Mouse (Mus musculus) intestine, embryonic 15.5 days (tissue): ENCODE data around the gene Gm45062. TPM values are rescaled to one million over a fixed set of nuclear protein-coding genes. Genes with fewer than 3 reads are reported as not detected.
"Not testable (repeated sequence)": the region's sequence is repeated elsewhere in the genome, so short reads cannot be mapped to it uniquely, and the experiment has no call there.

Source experiments
- ATAC-seq: fragments of 200-750 bp; cut with Nextera tagmentation; 2 replicates; pipeline ENCODE4 v1.8.0; 2017; ENCODE audit warnings: moderate TSS enrichment, moderate library complexity
- H3K27ac ChIP-seq: fragments of 300-500 bp; sonication (generic); 2 replicates; pipeline ENCODE4 v1.5.1; 2015; ENCODE audit warnings: mild to moderate bottlenecking, inconsistent platforms
- H3K27me3 ChIP-seq: fragments of 300-500 bp; sonication (generic); replicated peaks from 2 replicates; pipeline ENCODE4 v1.6.1; 2015; ENCODE audit warnings: inconsistent platforms
- H3K36me3 ChIP-seq: fragments of 300-500 bp; sonication (generic); 2 replicates; pipeline ENCODE4 v1.6.1; 2015; ENCODE audit warnings: inconsistent platforms
- H3K4me1 ChIP-seq: fragments of 300-500 bp; sonication (generic); replicated peaks from 2 replicates; pipeline ENCODE4 v1.6.1; 2015; ENCODE audit warnings: inconsistent platforms
- H3K4me2 ChIP-seq: fragments of 300-500 bp; sonication (generic); replicated peaks from 2 replicates; pipeline ENCODE4 v1.6.1; 2015; ENCODE audit warnings: mild to moderate bottlenecking, inconsistent platforms
- H3K4me3 ChIP-seq: fragments of 300-500 bp; sonication (generic); replicated peaks from 2 replicates; pipeline ENCODE4 v1.5.1; 2015; ENCODE audit warnings: inconsistent platforms
- H3K9ac ChIP-seq: fragments of 300-500 bp; sonication (generic); 2 replicates; pipeline ENCODE4 v1.6.1; 2015; ENCODE audit warnings: inconsistent platforms
- H3K9me3 ChIP-seq: fragments of 300-500 bp; sonication (generic); 2 replicates; pipeline ENCODE4 v1.6.1; 2016; ENCODE audit warnings: inconsistent platforms
- WGBS: fragments of 180-500 bp; shearing (Covaris S2); methylation state at CpG from one replicate; pipeline ENCODE4 v1.1.7; 2015; 5-methylcytosine and 5-hydroxymethylcytosine counted together
- polyA plus RNA-seq: library from polyadenylated mRNA; unstranded; fragments of >200 nt; fragmentation: Nextera tagmentation; extraction: Ambion mirVana; gene quantifications from 2 replicates; pipeline ENCODE4 v1.2.1, GENCODE M21; 2015

The Gm45062 gene
- polyA plus RNA-seq, 1 experiment from 2014 or later: 6.7 TPM

DNA sequence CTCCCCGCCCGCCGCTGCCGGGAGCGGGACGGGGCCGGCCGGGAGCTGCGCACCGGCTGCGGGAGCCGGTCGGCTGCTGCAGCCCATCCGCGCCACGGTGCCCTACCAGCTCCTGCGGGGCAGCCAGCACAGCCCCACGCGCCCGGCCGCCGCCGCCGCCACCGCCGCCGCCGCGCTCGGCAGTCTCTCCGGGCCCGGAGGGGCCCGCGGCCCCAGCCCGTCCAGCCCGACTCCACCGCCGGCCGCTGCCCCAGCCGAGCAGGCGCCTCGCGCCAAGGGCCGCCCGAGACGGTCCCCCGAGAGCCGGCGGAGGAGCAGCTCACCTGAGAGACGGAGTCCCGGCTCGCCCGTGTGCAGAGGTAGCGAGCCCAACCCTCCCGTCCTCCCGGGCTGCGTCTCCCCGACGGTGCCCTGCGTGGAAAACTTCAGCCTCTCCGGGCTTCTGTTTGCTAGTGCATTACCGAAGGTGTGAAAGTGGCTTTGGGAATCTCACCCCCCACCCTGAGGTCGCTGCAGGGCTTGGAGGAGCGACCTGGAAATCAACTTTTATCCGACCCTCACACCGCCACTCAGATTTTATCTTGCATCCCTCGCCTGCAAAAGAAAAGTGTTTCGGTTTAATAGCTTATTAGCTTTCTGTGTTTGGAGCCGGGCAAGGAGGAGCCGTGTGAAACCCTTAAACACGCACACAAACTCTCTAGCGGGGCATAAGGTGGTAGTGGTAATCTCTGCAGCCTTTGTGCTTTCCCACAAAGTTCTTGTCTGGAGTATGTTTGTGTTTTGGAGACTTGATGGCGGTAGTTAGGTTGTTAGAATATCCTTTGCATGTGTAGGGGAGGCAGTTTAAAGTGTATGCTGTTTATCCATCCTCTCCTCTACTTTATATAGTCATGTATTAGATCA is 251.0 kb downstream of the Gm45062 start:
- WGBS: under 1% methylated on average over 34 of the region's 73 CpGs
- H3K27me3 ChIP-seq: no peaks in the 10 kb centered on the region
- no peaks in the 10 kb centered on the region for H3K36me3 ChIP-seq
- H3K27ac ChIP-seq: peak overlapping the region; percentile 99
- H3K9ac ChIP-seq: peak overlapping the region; percentile 93
- H3K4me1 ChIP-seq: peaks cover 5% of the 10 kb centered on the region; the same call in 1 of the 2 replicates
- ATAC-seq: peak; percentile 34
- peak overlapping the region; percentile 81 for H3K4me2 ChIP-seq
- H3K4me3 ChIP-seq: peak overlapping the region; percentile 97
- H3K9me3 ChIP-seq: no peaks in the 10 kb centered on the region

DNA sequence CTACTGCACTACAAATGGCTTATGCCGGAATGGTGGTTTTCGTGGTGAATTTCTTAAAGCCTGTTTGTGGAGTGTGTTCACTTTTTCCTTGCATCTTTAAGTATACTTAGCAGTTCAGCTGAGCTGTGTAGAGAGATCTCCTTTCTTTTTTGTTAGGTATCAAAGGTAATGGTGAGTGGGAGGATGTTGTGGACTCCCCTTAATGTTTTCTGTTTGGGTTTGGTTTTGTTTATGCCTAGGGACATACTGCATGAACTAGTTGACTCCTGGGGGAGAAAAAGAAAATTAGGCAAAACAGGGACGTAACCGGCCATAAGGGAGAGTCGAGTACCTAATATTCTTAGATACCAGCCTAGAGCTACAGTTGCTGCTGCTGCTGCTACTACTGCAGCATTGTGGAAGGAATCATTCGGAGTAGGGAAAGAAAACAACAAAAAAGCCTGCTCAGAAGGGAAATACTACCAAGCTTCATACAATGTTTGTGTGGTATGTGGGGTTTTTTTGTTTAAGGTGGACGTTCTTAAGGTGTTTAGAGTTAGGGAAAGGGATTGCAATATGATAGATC is 251.7 kb downstream of the Gm45062 start:
- H3K4me2 ChIP-seq: peak overlapping the region; percentile 81
- ATAC-seq: no peak
- WGBS: 12% methylated on average over 7 of the region's 7 CpGs
- no peaks in the 10 kb centered on the region for H3K9me3 ChIP-seq
- H3K4me3 ChIP-seq: peak overlapping the region; percentile 97
- H3K36me3 ChIP-seq: no peaks in the 10 kb centered on the region
- H3K4me1 ChIP-seq: peaks cover 5% of the 10 kb centered on the region; the same call in 1 of the 2 replicates
- peak overlapping the region; percentile 93 for H3K9ac ChIP-seq
- no peaks in the 10 kb centered on the region for H3K27me3 ChIP-seq
- H3K27ac ChIP-seq: no peak overlapping the region

DNA sequence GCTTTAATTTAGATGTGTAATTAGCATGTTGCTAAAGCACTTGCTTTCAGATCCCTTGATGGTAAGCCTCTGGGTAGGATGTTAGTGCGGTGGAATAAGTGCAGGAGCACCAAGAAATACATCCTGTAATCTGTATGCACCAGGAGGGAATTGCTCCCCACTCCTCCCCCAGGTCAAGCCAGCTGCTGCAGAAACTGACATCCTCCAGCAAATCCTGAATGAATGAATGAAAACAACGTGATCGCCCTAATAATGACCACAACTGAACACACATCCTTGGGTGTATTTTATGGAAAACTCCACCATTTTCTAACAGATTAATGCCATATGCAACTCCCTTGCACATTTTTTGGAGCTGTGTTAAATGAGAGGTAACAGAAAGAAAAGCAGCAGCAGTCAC is 252.2 kb downstream of the Gm45062 start:
- Histone ChIP-seq H3K9me3 (no peaks in the 10 kb centered on the region), H3K9ac (peak overlapping the region; percentile 93; the same call in 1 of the 2 replicates), H3K36me3 (no peaks in the 10 kb centered on the region), H3K4me3 (peak overlapping the region; percentile 97), H3K4me2 (peak overlapping the region; percentile 81), H3K27ac (no peak overlapping the region), H3K27me3 (no peaks in the 10 kb centered on the region), H3K4me1 (peaks cover 5% of the 10 kb centered on the region; the same call in 1 of the 2 replicates)
- 29% methylated on average over 3 of the region's 3 CpGs for WGBS
- ATAC-seq: no peak

DNA sequence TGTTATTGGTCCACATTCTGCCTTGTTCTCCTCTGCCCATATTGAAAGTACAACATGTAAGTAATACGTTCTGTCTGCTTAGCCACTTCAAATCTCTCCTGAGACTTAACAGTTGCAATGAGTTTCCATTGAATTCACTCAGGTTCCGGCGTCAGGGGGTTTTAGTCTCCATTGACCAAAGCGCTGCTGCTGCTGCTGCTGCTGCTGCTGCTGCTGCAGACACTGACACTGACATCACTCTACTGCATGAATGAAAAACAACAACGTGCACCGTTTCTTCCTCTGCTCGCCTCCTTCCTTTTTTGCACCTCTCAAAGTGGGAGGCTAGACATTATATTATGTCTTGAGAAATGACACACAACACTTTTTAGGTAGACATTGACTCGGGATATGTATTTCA is 253.2 kb downstream of the Gm45062 start:
- H3K27ac ChIP-seq: no peak overlapping the region
- H3K4me2 ChIP-seq: peak overlapping the region; percentile 81
- WGBS: 33% methylated on average over 8 of the region's 8 CpGs
- H3K9me3 ChIP-seq: no peaks in the 10 kb centered on the region
- H3K27me3 ChIP-seq: no peaks in the 10 kb centered on the region
- no peaks in the 10 kb centered on the region for H3K36me3 ChIP-seq
- peak overlapping the region; percentile 3; the same call in 1 of the 2 replicates for H3K4me3 ChIP-seq
- H3K4me1 ChIP-seq: peaks cover 5% of the 10 kb centered on the region; the same call in 1 of the 2 replicates
- ATAC-seq: no peak
- no peak overlapping the region for H3K9ac ChIP-seq

DNA sequence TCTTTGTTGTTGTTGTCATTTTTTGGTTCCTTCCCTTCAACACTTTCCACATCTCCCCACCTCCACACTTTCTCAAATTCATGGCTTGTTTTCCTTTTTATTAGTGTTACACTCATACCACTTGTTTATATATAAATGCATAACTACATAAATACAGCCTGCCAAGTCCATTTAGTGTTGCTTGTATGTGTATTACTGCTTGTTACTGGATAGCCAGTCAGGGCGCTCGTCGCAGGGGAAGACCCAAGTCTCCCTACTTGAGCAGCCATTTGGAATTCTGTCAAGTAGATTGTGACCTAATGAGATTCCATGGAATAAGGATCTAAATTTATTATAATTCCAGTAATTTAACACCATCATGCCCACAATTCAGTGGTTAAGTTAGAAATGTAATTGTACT is 260.4 kb downstream of the Gm45062 start:
- 67% methylated on average over 3 of the region's 3 CpGs for WGBS
- no peak for ATAC-seq
- no peak overlapping the region for H3K27ac ChIP-seq

DNA sequence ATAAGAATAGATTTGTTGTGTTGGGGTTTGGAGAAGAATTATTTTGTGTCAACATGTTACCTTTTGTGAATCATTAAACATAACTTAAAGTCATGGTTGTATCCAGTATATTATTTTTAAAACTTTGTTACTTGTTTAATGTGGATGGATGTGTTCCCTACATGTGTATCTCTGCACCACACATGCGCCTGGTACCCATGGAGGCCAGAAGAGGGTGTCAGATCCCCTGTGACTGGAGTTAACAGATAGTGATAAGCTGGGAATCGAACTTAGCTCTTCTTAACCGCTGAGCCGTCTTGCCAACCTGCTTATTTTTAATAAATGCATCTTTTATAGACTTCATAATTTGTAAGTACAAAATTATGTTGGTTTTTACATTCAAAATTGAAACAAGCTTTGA is 262.0 kb downstream of the Gm45062 start:
- H3K9ac ChIP-seq: no peak overlapping the region
- H3K9me3 ChIP-seq: no peaks in the 10 kb centered on the region
- no peak for ATAC-seq
- WGBS: 92% methylated on average over 4 of the region's 4 CpGs
- H3K4me2 ChIP-seq: no peak overlapping the region
- no peaks in the 10 kb centered on the region for H3K4me1 ChIP-seq
- H3K27ac ChIP-seq: no peak overlapping the region
- no peak overlapping the region for H3K4me3 ChIP-seq
- H3K27me3 ChIP-seq: no peaks in the 10 kb centered on the region
- no peaks in the 10 kb centered on the region for H3K36me3 ChIP-seq

More for the DNA sequence above, 260.4 kb downstream of the Gm45062 start:
- no peaks in the 10 kb centered on the region for H3K36me3 ChIP-seq
- no peak overlapping the region for H3K4me3 ChIP-seq
- no peaks in the 10 kb centered on the region for H3K4me1 ChIP-seq
- no peaks in the 10 kb centered on the region for H3K27me3 ChIP-seq
- H3K4me2 ChIP-seq: no peak overlapping the region
- no peak overlapping the region for H3K9ac ChIP-seq
- no peaks in the 10 kb centered on the region for H3K9me3 ChIP-seq

DNA sequence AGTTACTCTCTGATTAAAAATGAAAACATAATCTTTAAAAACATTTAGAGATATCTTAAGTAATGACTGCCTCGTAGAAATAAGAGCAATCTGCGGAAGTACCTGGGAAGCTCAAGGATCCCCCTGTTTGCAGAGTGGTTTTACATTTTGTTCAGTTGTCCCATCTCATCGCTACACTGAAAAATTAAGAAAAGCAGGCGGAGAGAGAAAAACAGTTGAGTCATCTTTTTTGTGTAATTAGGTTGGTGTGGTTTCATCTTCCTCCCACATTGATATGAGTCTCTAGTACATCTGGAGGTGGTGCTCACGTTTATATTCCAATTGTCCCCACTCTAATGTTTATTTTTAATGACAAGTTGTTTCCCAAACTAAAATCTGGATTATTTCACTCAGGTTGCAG is 265.5 kb downstream of the Gm45062 start:
- Histone ChIP-seq H3K9ac (no peak overlapping the region), H3K27ac (no peak overlapping the region)
- WGBS: 78% methylated on average over 5 of the region's 5 CpGs

DNA sequence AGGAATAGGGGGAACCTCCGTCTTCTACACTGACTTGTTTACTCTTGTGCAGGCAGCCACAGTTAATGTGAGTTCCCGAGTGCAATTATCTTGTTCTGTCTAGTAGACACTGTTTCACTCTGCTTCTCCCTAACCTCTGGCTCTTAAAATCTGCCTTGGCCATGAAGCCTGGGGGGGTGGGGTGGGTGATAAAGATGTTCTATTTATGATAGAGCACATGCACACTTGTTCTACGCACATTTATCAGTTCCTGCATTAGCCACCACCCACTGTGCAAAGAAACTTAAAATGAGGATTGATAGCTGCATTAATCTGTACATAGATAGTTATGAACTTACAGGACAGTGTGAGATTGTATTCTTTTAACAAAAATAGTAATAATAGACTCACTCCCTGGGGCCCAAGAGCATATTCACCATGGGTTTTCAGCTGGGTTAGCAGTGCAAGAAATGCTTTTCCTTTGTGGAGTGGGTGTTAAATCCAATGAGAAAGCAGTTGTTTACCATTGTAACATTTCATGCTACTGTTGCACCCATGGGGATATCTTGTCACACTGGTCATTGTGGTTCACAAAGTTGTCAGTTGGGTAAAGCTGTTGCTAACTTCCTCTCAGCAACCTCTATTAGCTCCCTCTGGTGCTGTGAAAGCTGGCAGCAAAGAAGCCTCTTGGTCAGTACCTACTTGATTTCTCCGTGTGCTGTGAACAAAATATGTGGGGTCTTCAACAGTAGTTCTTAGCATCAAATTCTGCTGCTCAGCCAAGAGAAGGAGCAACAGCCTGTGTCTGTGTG is 272.0 kb downstream of the Gm45062 start:
- no peak for ATAC-seq
- Histone ChIP-seq H3K9ac (no peak overlapping the region), H3K27me3 (no peaks in the 10 kb centered on the region), H3K4me3 (no peak overlapping the region), H3K36me3 (no peaks in the 10 kb centered on the region), H3K9me3 (no peaks in the 10 kb centered on the region), H3K4me2 (no peak overlapping the region), H3K4me1 (no peaks in the 10 kb centered on the region), H3K27ac (no peak overlapping the region)
- WGBS: 64% methylated on average over 4 of the region's 4 CpGs

More for the DNA sequence above, 265.5 kb downstream of the Gm45062 start:
- no peak for ATAC-seq
- no peak overlapping the region for H3K4me3 ChIP-seq
- no peaks in the 10 kb centered on the region for H3K4me1 ChIP-seq
- H3K4me2 ChIP-seq: no peak overlapping the region
- no peaks in the 10 kb centered on the region for H3K36me3 ChIP-seq
- no peaks in the 10 kb centered on the region for H3K9me3 ChIP-seq
- H3K27me3 ChIP-seq: no peaks in the 10 kb centered on the region

DNA sequence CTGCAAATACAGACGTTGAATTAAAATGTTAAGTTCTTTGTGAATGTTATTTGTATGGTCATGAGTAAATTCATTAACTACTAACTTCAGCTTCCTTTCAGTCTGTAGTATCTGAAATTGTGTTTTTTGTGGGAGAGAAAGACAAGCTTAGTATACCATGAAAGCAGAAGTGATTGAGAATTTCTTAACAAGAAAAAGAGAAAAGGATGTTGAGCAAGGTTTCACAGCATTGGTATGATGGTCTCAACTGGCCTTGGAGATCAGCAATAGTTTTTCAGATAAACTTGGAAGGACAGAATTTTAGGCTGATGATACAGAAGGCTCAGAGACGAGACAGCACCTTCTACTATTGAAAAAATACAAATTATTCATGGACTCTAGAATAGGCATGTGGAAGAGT is 277.7 kb downstream of the Gm45062 start:
- Histone ChIP-seq H3K4me2 (no peak overlapping the region), H3K27me3 (no peaks in the 10 kb centered on the region), H3K4me1 (no peaks in the 10 kb centered on the region), H3K9me3 (no peaks in the 10 kb centered on the region), H3K27ac (no peak overlapping the region), H3K36me3 (no peaks in the 10 kb centered on the region), H3K9ac (no peak overlapping the region), H3K4me3 (no peak overlapping the region)
- WGBS: 77% methylated on average over 2 of the region's 2 CpGs
- no peak for ATAC-seq

DNA sequence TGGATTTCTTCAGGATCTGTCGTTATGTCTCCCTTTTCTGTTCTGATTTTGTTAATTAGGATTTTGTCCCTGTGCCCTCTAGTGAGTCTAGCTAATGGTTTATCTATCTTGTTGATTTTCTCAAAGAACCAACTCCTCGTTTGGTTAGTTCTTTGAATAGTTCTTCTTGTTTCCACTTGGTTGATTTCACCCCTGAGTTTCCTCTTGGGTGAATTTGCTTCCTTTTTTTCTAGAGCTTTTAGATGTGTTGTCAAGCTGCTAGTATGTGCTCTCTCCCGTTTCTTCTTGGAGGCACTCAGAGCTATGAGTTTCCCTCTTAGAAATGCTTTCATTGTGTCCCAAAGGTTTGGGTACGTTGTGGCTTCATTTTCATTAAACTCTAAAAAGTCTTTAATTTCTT is 282.3 kb downstream of the Gm45062 start:
- H3K4me1 ChIP-seq, H3K4me3 ChIP-seq, H3K27me3 ChIP-seq, H3K4me2 ChIP-seq, H3K9me3 ChIP-seq, H3K27ac ChIP-seq, H3K9ac ChIP-seq, H3K36me3 ChIP-seq, ATAC-seq: not testable (repeated sequence)
- WGBS: 96% methylated on average over 4 of the region's 4 CpGs

DNA sequence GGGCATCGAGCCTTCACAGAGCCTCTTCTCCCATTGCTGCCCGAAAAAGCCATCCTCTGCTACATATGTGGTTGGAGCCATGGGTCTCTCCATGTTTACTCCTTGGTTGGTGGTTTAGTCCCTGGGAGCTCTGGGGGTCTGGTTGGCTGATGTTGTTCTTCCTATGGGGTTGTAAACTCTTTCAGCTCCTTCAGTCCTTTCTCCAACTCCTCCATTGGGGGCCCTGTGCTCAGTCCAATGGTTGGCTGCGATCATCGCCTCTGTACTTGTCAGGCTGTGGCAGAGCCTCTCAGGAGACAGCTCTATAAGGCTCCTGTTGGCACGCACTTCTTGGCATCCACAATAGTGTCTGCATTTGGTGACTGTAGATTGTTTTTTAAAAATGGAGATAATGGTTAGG is 285.6 kb downstream of the Gm45062 start:
- 94% methylated on average over 5 of the region's 5 CpGs for WGBS
- H3K9me3 ChIP-seq: no peaks in the 10 kb centered on the region
- no peaks in the 10 kb centered on the region for H3K4me1 ChIP-seq
- no peak overlapping the region for H3K9ac ChIP-seq
- no peaks in the 10 kb centered on the region for H3K27me3 ChIP-seq
- no peaks in the 10 kb centered on the region for H3K36me3 ChIP-seq
- ATAC-seq: no peak
- H3K27ac ChIP-seq: no peak overlapping the region
- H3K4me3 ChIP-seq: no peak overlapping the region
- H3K4me2 ChIP-seq: no peak overlapping the region

DNA sequence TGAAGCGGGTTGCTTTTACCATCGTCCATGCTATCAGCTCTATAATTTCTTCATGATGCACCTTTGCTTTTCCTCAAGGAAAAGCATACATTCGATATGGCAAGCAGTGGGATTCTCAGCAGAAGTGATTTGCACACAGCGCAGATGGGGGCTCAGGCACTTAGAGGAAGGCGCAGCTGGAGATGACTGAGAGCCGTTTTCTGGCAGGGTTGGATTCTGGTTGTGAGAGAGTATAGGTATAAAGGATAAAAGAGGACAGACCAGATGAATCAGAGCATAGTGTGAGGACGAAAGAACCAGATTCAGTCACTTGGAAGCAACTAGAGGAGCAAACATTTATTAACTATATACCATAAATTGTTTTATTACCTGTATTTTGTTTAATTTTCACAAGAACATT is 286.5 kb downstream of the Gm45062 start:
- 93% methylated on average over 7 of the region's 7 CpGs for WGBS
- no peak overlapping the region for H3K9ac ChIP-seq
- H3K9me3 ChIP-seq: no peaks in the 10 kb centered on the region
- no peaks in the 10 kb centered on the region for H3K4me1 ChIP-seq
- no peak overlapping the region for H3K27ac ChIP-seq
- no peaks in the 10 kb centered on the region for H3K27me3 ChIP-seq
- H3K4me3 ChIP-seq: no peak overlapping the region
- H3K4me2 ChIP-seq: no peak overlapping the region
- no peak for ATAC-seq
- no peaks in the 10 kb centered on the region for H3K36me3 ChIP-seq
